Mouse (Mus musculus): ENCODE measurements around the gene Ahsa2.
"Not testable (repeated sequence)": the region's sequence is repeated elsewhere in the genome, so short reads cannot be mapped to it uniquely, and the experiment has no call there.

The Ahsa2 gene

DNA sequence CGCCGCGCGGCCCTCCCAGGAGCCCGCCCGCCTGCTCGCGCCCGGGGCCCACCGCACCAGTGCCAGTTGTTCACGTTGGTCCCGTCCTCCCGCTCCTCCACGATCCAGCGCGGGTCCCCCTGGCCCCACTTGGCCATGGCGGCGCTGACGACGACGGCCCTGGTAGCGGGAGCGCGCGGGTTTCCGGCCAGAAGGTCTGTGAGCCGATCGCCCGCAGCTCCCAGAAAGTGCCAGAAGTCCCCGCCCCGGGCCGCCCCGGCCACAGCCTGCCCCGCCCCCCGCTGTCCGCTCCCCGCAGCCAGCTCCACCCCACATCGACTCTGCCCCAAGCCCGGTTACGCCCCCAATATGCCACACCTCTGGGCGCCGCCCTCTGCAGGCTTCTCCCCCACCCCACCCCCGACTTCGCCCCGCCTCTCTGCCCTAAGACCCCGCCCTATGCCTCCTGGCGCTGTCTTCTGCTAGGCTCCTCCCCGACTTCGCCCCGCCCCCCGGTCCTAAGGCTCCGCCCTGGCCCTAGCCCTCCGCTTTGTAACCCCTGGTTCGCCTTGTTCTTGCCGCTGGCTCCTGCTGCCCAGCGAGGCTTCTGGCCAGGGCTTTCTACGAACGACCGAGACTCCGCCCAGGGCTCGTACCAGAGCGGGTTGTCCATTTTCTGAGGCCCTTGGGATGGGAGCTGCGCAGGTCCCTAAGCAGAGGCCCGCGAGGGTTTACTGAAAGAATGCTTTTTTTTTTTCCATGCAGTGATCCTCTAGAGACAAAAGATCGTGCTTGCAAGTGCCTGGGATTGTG, at the start of gene Ahsa2:
Gene Ahsa2 (minus strand): TSS at position 313 of the 792 bp plus-strand sequence.
- DNase-seq (ENCODE audit: low spot score) = peak; percentile 96

DNA sequence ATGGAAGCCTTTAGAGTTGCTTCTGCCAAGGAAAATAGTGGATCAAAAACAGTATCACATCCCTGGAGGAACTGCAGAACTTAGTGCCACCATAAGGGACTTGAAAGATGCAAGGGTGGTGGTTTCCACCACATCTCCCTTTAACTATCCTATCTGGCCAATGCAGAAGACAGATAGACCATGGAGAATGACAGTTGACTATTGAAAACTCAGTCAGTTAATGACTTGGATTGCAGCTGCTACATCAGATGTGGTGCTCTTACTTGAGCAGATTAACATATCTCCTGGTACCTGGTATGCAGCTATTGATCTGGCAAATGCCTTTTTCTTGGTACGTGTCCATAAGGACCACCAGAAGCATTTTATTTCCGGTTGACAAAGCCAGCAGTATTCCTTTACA, 39.6 kb upstream of the Ahsa2 start:
- no peak for DNase-seq (ENCODE audit: low spot score)

DNA sequence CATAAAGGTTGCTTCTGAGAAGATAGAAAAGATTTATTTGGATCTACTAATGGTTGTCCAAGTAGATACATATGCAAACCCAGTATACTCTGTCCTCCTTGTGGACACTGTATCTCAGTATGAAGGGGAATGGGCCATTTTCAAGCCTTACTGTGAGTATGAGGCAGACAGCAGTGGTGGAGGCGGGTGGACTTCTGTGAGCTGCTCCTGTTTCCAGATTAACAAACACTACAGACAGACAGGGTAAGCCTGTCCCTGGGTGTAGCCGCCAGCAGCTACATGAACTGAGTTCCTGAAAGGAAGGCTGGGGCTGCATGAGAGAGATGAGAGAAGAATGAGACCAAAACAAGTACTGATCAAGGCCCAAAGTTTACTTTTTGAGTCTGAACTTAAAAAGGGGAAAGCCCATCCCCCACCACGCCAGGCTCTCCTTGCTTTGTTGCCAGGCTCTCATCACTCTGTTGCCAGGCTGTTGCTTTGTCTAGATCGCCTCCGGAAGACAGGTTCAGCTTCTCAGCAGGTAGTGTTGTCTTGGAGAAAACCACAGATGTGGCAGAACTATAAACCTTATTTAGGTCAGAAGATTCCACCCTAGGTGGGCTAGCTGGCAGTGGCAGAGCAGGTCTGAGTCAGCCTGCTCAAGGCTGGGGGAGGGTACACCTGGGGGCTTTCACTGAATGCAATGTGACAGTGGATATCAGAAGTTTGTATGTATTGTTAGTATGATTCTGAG, 22.8 kb upstream of the Ahsa2 start, which contains the start of gene 1700093K21Rik:
Gene 1700093K21Rik (minus strand): TSS at position 683 of the 733 bp plus-strand sequence.
- no peak for DNase-seq (ENCODE audit: low spot score)

DNA sequence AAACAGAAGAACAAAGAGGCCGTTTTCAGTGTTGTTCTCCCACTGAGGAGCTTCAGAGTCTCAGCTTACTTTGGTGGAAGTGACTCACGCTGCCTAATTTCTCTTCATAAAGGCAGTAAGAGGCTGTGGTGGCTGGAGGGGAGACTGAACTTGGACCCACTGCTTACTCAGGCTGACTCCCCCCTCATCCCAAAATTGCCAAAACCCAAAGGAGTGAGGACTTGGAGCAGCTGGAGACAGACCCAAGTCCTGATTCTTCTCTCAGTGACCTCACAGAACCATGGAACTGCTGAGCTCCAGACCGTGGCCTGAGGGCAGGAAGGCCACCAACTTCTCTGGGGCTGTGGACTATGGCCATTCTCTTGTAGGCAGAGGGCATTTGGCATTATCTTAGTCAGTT, 21.2 kb upstream of the Ahsa2 start:
- DNase-seq (ENCODE audit: low spot score) = no peak

DNA sequence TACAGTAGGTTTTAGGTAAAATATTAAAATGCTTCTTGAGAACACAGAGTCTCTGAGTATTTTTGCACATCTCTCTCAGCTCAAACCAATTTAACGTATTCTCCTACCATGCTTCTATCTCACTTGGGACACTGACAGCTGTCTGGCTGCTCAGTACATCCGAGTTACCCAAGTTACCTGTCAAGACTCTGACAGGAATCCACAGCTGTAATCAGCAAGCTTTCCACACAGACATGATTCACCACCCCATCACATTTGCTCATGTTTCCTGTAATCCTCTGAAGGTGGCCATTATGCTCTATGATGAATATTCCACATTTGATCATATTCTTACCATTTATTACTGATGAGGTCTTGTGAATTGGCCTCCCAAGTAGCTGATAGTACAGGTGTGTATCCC, 17.5 kb upstream of the Ahsa2 start:
- no peak for DNase-seq (ENCODE audit: low spot score)

DNA sequence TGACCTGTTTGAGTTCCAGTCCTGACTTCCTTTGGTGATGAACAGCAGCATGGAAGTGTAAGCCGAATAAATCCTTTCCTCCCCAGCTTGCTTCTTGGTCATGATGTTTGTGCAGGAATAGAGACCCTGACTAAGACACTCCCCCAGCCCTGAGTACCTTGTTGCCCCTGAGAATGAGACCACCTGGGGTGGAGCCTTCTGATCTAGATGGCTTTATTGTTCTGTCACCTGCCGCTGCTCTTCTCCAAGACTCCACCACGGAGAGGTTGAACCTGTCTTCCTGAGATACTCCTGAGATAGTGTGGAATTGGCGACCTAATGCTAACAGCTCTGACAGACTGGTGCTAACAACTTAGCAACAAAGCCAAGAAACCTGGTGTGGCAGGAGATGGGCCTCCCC, 17.0 kb upstream of the Ahsa2 start:
- not testable (repeated sequence) for DNase-seq (ENCODE audit: low spot score)

DNA sequence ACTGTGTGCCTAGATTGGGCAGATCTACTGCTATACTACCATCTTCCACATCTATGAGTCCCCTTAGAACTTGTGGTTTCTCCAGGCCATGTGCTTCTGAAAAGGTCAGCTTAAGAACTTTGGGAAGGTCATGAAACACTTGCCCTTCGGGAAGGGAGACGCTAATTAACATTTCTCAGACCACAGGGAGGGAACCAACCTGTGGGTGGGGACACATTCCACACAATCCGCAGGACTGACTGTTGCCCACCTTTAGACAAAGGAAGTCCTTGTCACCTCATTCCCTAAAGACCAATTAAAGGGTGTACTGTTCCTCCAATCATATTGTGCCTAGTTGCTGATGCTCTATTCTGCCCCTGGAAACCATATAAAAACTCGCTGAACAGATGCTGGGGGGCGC, 7.0 kb upstream of the Ahsa2 start:
- not testable (repeated sequence) for DNase-seq (ENCODE audit: low spot score)

DNA sequence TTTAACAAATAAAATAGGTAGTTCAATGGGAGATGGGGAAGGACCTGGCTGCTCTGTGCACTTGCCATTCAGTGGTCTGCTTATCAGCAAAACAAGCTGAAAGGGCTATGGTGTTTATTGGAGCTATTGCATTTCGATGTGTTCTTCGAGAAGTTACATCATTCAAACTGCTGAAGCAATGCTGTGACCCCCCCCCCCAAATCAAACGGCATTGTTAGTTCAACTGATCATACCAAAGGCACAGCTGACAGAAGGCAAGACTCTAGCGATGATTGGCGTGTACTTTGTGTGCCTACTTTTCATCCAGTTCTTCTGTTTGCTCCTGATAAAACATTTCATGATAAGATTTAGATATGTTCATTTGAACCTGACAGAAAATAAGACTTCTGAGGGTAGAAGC, 779 bp upstream of the Ahsa2 start:
- DNase-seq (ENCODE audit: low spot score) = no peak

DNA sequence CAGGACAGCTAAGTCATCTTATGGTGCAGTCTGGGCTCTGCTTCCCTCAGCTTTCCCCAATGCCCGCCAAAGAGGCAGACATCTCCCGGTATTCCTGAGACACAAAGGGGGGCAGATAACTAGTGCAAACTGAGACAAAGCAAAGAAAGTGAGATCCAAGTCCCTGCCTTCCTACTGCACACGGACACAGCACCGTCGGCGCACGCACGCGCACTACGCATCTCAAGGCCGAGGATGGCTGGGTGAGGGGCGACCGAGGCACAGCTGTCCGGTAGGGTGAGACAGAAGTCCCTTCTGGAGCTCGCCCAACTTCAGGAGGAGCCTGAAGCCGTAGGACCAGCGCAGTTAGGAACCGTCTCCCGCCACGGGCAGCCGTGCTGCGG, 504 bp downstream of the Ahsa2 start:
- peak; percentile 80 for DNase-seq (ENCODE audit: low spot score)

DNA sequence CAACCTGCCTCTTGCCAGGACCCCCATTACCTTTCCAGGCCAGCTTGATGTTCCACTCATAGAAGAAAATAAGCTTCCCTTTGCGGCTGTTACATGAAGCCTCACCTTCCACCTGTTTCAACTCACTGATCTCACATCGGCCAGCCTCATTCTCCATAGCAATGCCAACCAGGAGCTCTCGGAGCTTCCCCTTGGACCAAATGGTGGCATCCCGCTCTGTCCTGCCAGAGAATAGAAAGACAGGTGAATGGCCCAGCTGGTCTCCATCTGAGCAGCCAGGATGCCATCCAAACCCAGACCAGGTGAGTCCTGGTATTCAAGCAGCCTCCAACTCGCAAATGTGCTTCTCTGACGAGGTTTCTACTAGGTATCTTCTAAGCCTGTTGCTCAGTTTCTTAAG, 1.2 kb downstream of the Ahsa2 start:
- no peak for DNase-seq (ENCODE audit: low spot score)

DNA sequence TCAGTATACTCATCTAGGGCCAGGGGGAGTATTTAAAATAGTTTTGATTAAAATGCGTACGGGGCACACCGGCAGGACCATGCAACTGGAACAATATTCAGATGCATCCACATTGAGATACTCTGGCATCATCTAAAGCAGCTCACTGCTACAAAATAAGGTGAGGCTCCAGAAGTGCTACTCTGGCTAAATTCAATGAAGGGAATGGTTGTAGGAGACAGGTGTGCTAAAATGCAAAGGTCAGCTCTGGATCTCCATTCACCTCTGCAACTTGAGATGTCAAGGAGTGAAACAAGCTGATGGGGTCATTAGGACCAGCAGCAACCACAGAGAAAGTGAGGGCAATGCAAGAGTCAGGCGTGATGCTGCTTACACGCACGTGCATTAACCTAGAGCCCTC, 2.6 kb downstream of the Ahsa2 start:
- no peak for DNase-seq (ENCODE audit: low spot score)

DNA sequence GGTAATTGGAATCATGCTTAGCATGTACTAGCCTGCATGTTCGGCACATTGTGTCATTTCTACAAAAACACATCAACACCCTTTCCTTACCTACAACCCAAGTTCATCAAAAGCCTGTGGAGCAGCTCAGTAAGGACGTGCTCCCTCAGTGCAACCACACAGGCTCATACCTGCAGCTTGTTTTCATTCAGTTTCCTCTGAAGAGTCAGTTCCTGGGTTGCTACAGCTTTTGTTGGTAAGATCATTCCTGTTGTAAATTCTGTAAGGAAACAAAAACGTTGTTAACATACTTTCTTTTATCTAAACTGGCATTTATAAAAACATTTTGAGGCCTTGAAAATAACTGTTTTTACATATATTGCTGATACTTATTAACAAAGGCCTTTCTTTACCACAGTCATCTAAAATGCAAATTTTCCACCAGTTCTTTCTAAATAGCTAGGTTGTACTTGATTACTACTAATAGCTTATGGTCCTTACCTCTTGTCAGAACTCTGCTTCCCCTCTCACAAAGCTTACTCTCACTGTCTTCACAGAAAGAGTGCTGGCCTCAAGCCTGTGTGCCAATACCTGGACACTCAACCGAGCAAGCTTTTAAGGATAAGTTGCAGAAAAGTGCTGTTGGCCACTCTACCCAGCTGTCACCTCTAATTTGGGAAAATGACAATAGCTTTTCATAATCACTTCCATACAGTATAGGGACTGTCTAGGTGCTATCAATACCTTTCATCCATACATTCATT, 5.6 kb downstream of the Ahsa2 start:
- DNase-seq (ENCODE audit: low spot score) = no peak

DNA sequence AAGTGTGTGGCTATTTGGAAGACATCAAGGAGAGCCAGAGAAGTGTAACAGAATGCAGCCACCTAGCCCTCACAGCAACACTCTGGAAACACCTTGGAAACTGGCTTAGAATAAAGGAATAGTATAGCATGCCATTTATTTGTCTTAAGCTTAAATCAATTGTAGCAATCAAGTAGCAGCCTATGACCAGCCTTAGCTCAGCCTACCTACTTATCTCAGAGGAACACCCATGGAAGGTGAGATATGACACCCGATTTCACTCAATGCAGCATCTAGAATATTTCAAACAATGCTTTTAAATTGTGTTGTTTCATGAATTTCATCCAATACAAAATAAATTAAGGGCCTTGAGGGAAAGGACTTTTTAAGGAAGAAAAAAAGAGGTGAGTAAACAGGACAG, 7.9 kb downstream of the Ahsa2 start:
- no peak for DNase-seq (ENCODE audit: low spot score)

DNA sequence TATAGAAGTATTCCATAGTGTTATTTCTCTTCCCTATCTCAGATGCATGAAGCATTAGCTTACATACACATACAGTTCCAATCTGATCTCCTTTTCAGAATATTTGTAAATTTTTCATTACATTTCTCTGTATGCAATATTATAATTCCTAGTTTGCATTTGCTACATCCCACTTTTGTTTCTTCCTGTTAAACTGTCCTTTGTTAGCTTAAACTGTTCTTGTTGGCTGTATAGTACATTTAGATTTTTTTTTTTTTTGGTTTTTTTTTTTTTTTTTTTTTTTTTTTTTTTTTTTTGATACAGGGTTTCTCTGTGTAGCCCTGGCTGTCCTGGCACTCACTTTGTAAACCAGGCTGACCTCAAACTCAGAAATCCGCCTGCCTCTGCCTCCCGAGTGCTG, 32.0 kb downstream of the Ahsa2 start:
- not testable (repeated sequence) for DNase-seq (ENCODE audit: low spot score)
